Mouse (Mus musculus): ENCODE measurements at regions not wholly inside any gene's neighbourhood (a gene's known extent, or its start where the extent isn't known, plus 50 kb on each side); places are given as distances from the start of the nearest gene placed in this dataset.

- TF ChIP-seq CTCF (IDR thresholded peaks at IDR 0.05; ENCODE audit: low read depth, low read length) (no peak), POLR2A (IDR thresholded peaks at IDR 0.05; ENCODE audit: borderline replicate concordance, low read depth, low read length) (no peak)
Observed at GRCm38 (mm10) chr3:60698189-60698588, 225.6 kb downstream of the Mbnl1 start.

GRCm38 (mm10) chr3:60707139-60707538, 234.5 kb downstream of the Mbnl1 start:
- H3K27ac ChIP-seq (ENCODE audit: insufficient read depth, low read depth, low read length), result no peak overlapping the region
- TF ChIP-seq POLR2A (IDR thresholded peaks at IDR 0.05; ENCODE audit: borderline replicate concordance, low read depth, low read length), result no peak
- no peak for TF ChIP-seq CTCF (IDR thresholded peaks at IDR 0.05; ENCODE audit: low read depth, low read length)
- no peak overlapping the region for H3K4me3 ChIP-seq (ENCODE audit: insufficient read depth, low read length)
- H3K4me1 ChIP-seq (ENCODE audit: control insufficient read depth, insufficient read depth, low read length), result peaks cover 3% of the 10 kb centered on the region; the same call in 1 of the 2 replicates

More at GRCm38 (mm10) chr3:60698189-60698588, 225.6 kb downstream of the Mbnl1 start:
- Histone ChIP-seq H3K4me3 (ENCODE audit: insufficient read depth, low read length) (no peak overlapping the region), H3K4me1 (ENCODE audit: control insufficient read depth, insufficient read depth, low read length) (no peaks in the 10 kb centered on the region), H3K27ac (ENCODE audit: insufficient read depth, low read depth, low read length) (no peak overlapping the region)

- Histone ChIP-seq H3K4me3 (ENCODE audit: insufficient read depth, low read length) (no peak overlapping the region), H3K4me1 (ENCODE audit: control insufficient read depth, insufficient read depth, low read length) (peaks cover 3% of the 10 kb centered on the region; the same call in 1 of the 2 replicates), H3K27ac (ENCODE audit: insufficient read depth, low read depth, low read length) (no peak overlapping the region)
- TF ChIP-seq POLR2A (IDR thresholded peaks at IDR 0.05; ENCODE audit: borderline replicate concordance, low read depth, low read length) (no peak), CTCF (IDR thresholded peaks at IDR 0.05; ENCODE audit: low read depth, low read length) (no peak)
Observed at GRCm38 (mm10) chr3:60712896-60713295, 240.3 kb downstream of the Mbnl1 start.

GRCm38 (mm10) chr3:60720322-60720721, 247.7 kb downstream of the Mbnl1 start:
- Histone ChIP-seq H3K4me1 (ENCODE audit: control insufficient read depth, insufficient read depth, low read length) (no peaks in the 10 kb centered on the region), H3K27ac (ENCODE audit: insufficient read depth, low read depth, low read length) (no peak overlapping the region), H3K4me3 (ENCODE audit: insufficient read depth, low read length) (no peak overlapping the region)
- TF ChIP-seq CTCF (IDR thresholded peaks at IDR 0.05; ENCODE audit: low read depth, low read length) (no peak), POLR2A (IDR thresholded peaks at IDR 0.05; ENCODE audit: borderline replicate concordance, low read depth, low read length) (no peak)

GRCm38 (mm10) chr3:60731331-60731730, 258.7 kb downstream of the Mbnl1 start:
- no peaks in the 10 kb centered on the region for H3K4me1 ChIP-seq (ENCODE audit: control insufficient read depth, insufficient read depth, low read length)
- H3K4me3 ChIP-seq (ENCODE audit: insufficient read depth, low read length), result no peak overlapping the region
- no peak overlapping the region for H3K27ac ChIP-seq (ENCODE audit: insufficient read depth, low read depth, low read length)
- TF ChIP-seq POLR2A (IDR thresholded peaks at IDR 0.05; ENCODE audit: borderline replicate concordance, low read depth, low read length) (no peak), CTCF (IDR thresholded peaks at IDR 0.05; ENCODE audit: low read depth, low read length) (no peak)

GRCm38 (mm10) chr3:60740543-60741294, 261.9 kb upstream of the P2ry1 start:
- Histone ChIP-seq H3K27ac (ENCODE audit: insufficient read depth, low read depth, low read length) (no peak overlapping the region), H3K4me1 (ENCODE audit: control insufficient read depth, insufficient read depth, low read length) (peaks cover 6% of the 10 kb centered on the region), H3K4me3 (ENCODE audit: insufficient read depth, low read length) (no peak overlapping the region)
- no peak for TF ChIP-seq CTCF (IDR thresholded peaks at IDR 0.05; ENCODE audit: low read depth, low read length)
- no peak for TF ChIP-seq POLR2A (IDR thresholded peaks at IDR 0.05; ENCODE audit: borderline replicate concordance, low read depth, low read length)

- H3K27ac ChIP-seq (ENCODE audit: insufficient read depth, low read depth, low read length), result no peak overlapping the region
- TF ChIP-seq CTCF (IDR thresholded peaks at IDR 0.05; ENCODE audit: low read depth, low read length), result no peak
- TF ChIP-seq POLR2A (IDR thresholded peaks at IDR 0.05; ENCODE audit: borderline replicate concordance, low read depth, low read length), result no peak
- peaks cover 6% of the 10 kb centered on the region for H3K4me1 ChIP-seq (ENCODE audit: control insufficient read depth, insufficient read depth, low read length)
- no peak overlapping the region for H3K4me3 ChIP-seq (ENCODE audit: insufficient read depth, low read length)
Observed at GRCm38 (mm10) chr3:60741379-60741778, 261.2 kb upstream of the P2ry1 start.

GRCm38 (mm10) chr3:60742232-60742631, 260.4 kb upstream of the P2ry1 start:
- Histone ChIP-seq H3K27ac (ENCODE audit: insufficient read depth, low read depth, low read length) (no peak overlapping the region), H3K4me1 (ENCODE audit: control insufficient read depth, insufficient read depth, low read length) (peaks cover 6% of the 10 kb centered on the region), H3K4me3 (ENCODE audit: insufficient read depth, low read length) (no peak overlapping the region)
- TF ChIP-seq POLR2A (IDR thresholded peaks at IDR 0.05; ENCODE audit: borderline replicate concordance, low read depth, low read length) (no peak), CTCF (IDR thresholded peaks at IDR 0.05; ENCODE audit: low read depth, low read length) (no peak)

- Histone ChIP-seq H3K4me1 (ENCODE audit: control insufficient read depth, insufficient read depth, low read length) (peaks cover 6% of the 10 kb centered on the region), H3K4me3 (ENCODE audit: insufficient read depth, low read length) (no peak overlapping the region), H3K27ac (ENCODE audit: insufficient read depth, low read depth, low read length) (no peak overlapping the region)
- TF ChIP-seq POLR2A (IDR thresholded peaks at IDR 0.05; ENCODE audit: borderline replicate concordance, low read depth, low read length) (no peak), CTCF (IDR thresholded peaks at IDR 0.05; ENCODE audit: low read depth, low read length) (no peak)
Observed at GRCm38 (mm10) chr3:60745075-60745474, 257.5 kb upstream of the P2ry1 start.

- Histone ChIP-seq H3K4me3 (ENCODE audit: insufficient read depth, low read length) (no peak overlapping the region), H3K27ac (ENCODE audit: insufficient read depth, low read depth, low read length) (no peak overlapping the region), H3K4me1 (ENCODE audit: control insufficient read depth, insufficient read depth, low read length) (0 out of 2 replicates have a peak, but pooled peaks cover 2% of the 10 kb centered on the region)
- TF ChIP-seq CTCF (IDR thresholded peaks at IDR 0.05; ENCODE audit: low read depth, low read length), result no peak
- no peak for TF ChIP-seq POLR2A (IDR thresholded peaks at IDR 0.05; ENCODE audit: borderline replicate concordance, low read depth, low read length)
Observed at GRCm38 (mm10) chr3:60758568-60758967, 244.0 kb upstream of the P2ry1 start.

Data from bone marrow macrophage, adult 2 months (primary cell).